Mouse (Mus musculus) small intestine, adult 2 months (tissue): ENCODE results near the gene Nmur1.

ENCODE experiments used
- CTCF ChIP-seq: fragments of 200-500 bp; IDR thresholded peaks from 2 replicates; pipeline ENCODE4 v1.5.1; 2012; ENCODE audit warnings: low read depth, mild to moderate bottlenecking, control low read depth, inconsistent platforms, low read length, moderate library complexity, mixed read lengths; ENCODE audit not compliant: insufficient replicate concordance, insufficient read length; ENCODE audit errors: extremely low read depth
- POLR2A ChIP-seq: fragments of 200-500 bp; IDR thresholded peaks from 2 replicates; pipeline ENCODE4 v1.6.1; 2012; ENCODE audit warnings: low read depth, mild to moderate bottlenecking, control low read depth, inconsistent platforms, low read length, moderate library complexity

- TF ChIP-seq CTCF: peak; percentile 66; the same call in 1 of the 2 replicates
- no peak for TF ChIP-seq POLR2A
These were observed 4.0 kb upstream of the Nmur1 start for GRCm38 (mm10) chr1:86430056-86430455.
